Mouse (Mus musculus): ENCODE data around the gene Selenoh. TPM values are rescaled to one million over a fixed set of nuclear protein-coding genes. Genes with fewer than 3 reads are reported as not detected.
"Not testable (repeated sequence)": the region's sequence is repeated elsewhere in the genome, so short reads cannot be mapped to it uniquely, and the experiment has no call there.

Gene Selenoh
- total RNA-seq, 2 experiments from 2014 or later, result 13.3 to 15.6 TPM

GRCm38 (mm10) chr2:84677968-84678880, 7.7 kb upstream of the Selenoh start, which contains the start of the genes Gm28635 and Med19:
TSS of gene Gm28635 (minus strand) at chr2:84678041.
TSS of gene Med19 (plus strand) at chr2:84678402.
- DNase-seq, result peak; percentile 91
- intact Hi-C loops (cut with DNase I; ENCODE audit: low total_unique reads), result no loop called here

GRCm38 (mm10) chr2:84677270-84677967, 6.8 kb upstream of the Selenoh start:
- intact Hi-C loops (cut with DNase I; ENCODE audit: low total_unique reads), result no loop called here
- no peak for DNase-seq

- DNase-seq; intact Hi-C loops (cut with DNase I; ENCODE audit: low total_unique reads): not testable (repeated sequence)
These were observed 965 bp upstream of the Selenoh start for GRCm38 (mm10) chr2:84671535-84671934.

- intact Hi-C loops (cut with DNase I; ENCODE audit: low total_unique reads), result loop anchor here (5.0 to 10.0 kb wide), 2 partner anchors 53 to 215 kb away; no protein-coding TSS in a partner anchor
- DNase-seq, result peak; percentile 16
These were observed 572 bp downstream of the Selenoh start for GRCm38 (mm10) chr2:84669828-84670568.

- intact Hi-C loops (cut with DNase I; ENCODE audit: low total_unique reads), result loop anchor here (5.0 to 10.0 kb wide), 2 partner anchors 49 to 211 kb away; no protein-coding TSS in a partner anchor
- DNase-seq, result no peak
These were observed 4.5 kb downstream of the Selenoh start for GRCm38 (mm10) chr2:84666081-84666480.

- intact Hi-C loops (cut with DNase I; ENCODE audit: low total_unique reads), result loop anchor here (10.0 kb wide), 1 partner anchor 208 kb away; no protein-coding TSS in a partner anchor
These were observed 7.7 kb downstream of the Selenoh start for GRCm38 (mm10) chr2:84662866-84663265.

GRCm38 (mm10) chr2:84660253-84660652, 10.3 kb downstream of the Selenoh start:
- DNase-seq, result no peak
- intact Hi-C loops (cut with DNase I; ENCODE audit: low total_unique reads), result loop anchor here (10.0 kb wide), 1 partner anchor 205 kb away; no protein-coding TSS in a partner anchor

More at GRCm38 (mm10) chr2:84662866-84663265, 7.7 kb downstream of the Selenoh start:
- DNase-seq, result peak; percentile 15

- DNase-seq, result no peak
- intact Hi-C loops (cut with DNase I; ENCODE audit: low total_unique reads), result loop anchor here (5.0 kb wide), 1 partner anchor 37 kb away; no protein-coding TSS in a partner anchor
These were observed 11.8 kb downstream of the Selenoh start, which contains the start of gene Btbd18 for GRCm38 (mm10) chr2:84658806-84659205. TSS of gene Btbd18 (plus strand) at chr2:84659079.

- intact Hi-C loops (cut with DNase I; ENCODE audit: low total_unique reads), result loop anchor here (5.0 kb wide), 1 partner anchor 34 kb away; no protein-coding TSS in a partner anchor
- DNase-seq, result no peak
These were observed 14.7 kb downstream of the Selenoh start for GRCm38 (mm10) chr2:84655864-84656263.

- no peak for DNase-seq
- intact Hi-C loops (cut with DNase I; ENCODE audit: low total_unique reads), result no loop called here
These were observed 17.2 kb downstream of the Selenoh start for GRCm38 (mm10) chr2:84653354-84653753.

- intact Hi-C loops (cut with DNase I; ENCODE audit: low total_unique reads), result no loop called here
- peak; percentile 86 for DNase-seq
These were observed 19.9 kb downstream of the Selenoh start, which contains the start of gene Ctnnd1 for GRCm38 (mm10) chr2:84650464-84651195. TSS of gene Ctnnd1 (minus strand) at chr2:84650765.

GRCm38 (mm10) chr2:84649674-84650073, 20.9 kb downstream of the Selenoh start:
- intact Hi-C loops (cut with DNase I; ENCODE audit: low total_unique reads), result no loop called here
- peak; percentile 18 for DNase-seq

- DNase-seq, result no peak
- intact Hi-C loops (cut with DNase I; ENCODE audit: low total_unique reads), result no loop called here
These were observed 22.2 kb downstream of the Selenoh start for GRCm38 (mm10) chr2:84648369-84648768.

GRCm38 (mm10) chr2:84647051-84647568, 23.5 kb downstream of the Selenoh start:
- DNase-seq, result no peak
- intact Hi-C loops (cut with DNase I; ENCODE audit: low total_unique reads), result no loop called here

GRCm38 (mm10) chr2:84646138-84646537, 24.4 kb downstream of the Selenoh start:
- no peak for DNase-seq
- intact Hi-C loops (cut with DNase I; ENCODE audit: low total_unique reads), result no loop called here

GRCm38 (mm10) chr2:84640833-84641232, 29.7 kb downstream of the Selenoh start:
- DNase-seq, result no peak
- intact Hi-C loops (cut with DNase I; ENCODE audit: low total_unique reads), result no loop called here

GRCm38 (mm10) chr2:84638428-84639220, 31.9 kb downstream of the Selenoh start:
- intact Hi-C loops (cut with DNase I; ENCODE audit: low total_unique reads), result no loop called here

More at GRCm38 (mm10) chr2:84638428-84639220, 31.9 kb downstream of the Selenoh start:
- DNase-seq, result no peak
